Mouse (Mus musculus): ENCODE results near the gene Gm17720. TPM values are rescaled to one million over a fixed set of nuclear protein-coding genes. Genes with fewer than 3 reads are reported as not detected.

Gm17720 gene
- total RNA-seq (2015; ENCODE audit: low replicate concordance) (not detected in 2 replicates), total RNA-seq (2017; ENCODE audit: low replicate concordance) (not detected in 2 replicates)

DNA sequence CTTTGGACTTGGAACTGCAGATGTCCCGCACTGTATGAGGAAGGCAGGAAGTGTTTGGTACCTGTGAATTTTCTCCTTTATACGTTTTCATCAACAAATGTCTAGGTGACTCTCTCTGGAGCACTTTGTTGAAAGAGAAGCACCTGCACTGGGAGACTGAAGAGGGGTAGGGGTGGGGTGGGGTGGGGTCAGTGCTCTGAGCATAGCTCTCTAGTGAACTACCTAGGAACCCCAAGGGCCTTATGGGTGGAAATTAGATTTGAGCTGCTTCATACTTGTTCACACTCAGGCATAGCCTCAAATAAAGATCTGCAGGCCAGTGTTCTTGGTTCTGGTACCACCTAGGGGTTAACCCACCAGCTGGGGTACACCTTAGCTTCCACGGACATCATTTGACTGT, at the start of gene Gm17720:
Gene Gm17720 (minus strand): TSS at position 101 of the 400 bp plus-strand sequence.
- ATAC-seq (replicated peaks; ENCODE audit: low FRiP score, poor library complexity, severe bottlenecking), result no peak

DNA sequence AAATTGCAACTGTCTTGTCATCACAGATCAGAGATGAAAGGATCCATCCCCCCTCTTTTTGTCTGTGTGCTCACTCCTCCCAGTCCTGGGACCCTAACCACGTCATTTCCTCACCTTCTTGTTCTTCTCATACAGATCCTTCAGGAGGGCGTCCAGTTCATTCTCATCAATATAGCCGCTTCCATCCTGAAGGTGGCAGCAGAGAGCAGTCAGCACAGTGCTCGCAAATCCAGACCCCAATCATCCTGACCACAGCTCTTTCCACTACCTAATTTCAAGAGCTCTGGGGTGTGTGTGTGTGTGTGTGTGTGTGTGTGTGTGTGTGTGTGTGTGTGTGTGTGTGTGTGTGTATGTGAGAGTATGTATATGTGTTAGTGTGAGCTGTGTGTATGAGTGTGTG, 43.0 kb upstream of the Gm17720 start:
- no peak for ATAC-seq (replicated peaks; ENCODE audit: low FRiP score, poor library complexity, severe bottlenecking)

DNA sequence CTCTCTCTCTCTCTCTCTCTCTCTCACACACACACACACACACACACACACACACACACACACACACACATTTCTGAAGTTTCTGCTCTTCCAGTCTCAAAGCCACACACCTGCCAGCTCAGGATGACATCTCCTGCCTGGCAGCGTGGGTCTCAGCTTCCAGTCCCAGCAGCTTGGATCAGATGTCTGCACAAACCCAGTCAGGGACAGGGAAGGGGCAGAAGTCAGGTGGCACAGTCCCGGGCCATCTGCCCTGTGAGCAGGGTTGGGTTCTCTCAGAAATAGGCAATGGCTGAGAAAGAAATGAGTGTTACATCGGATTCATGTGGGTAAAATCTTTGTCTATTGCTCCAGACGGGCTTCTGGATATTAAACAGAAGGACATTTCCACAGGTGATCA, 38.2 kb upstream of the Gm17720 start:
- ATAC-seq (replicated peaks; ENCODE audit: low FRiP score, poor library complexity, severe bottlenecking), result no peak

DNA sequence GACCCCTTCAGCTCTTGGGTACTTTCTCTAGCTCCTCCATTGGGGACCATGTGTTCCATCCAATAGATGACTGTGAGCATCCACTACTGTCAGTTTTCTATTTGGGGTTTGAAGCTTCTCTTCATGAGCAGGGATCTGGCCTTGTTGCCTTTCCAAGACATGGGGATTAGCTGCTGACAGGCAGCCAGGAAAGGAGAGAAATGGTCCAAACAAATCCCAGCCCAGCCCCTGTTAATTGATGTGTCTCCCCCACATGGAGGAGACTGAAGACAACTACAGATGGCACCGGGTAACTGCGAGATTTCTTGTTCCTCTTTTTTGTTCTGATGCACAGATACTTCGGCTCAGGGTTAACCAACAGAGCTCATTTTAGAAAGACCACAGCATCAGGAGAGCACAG, 37.6 kb upstream of the Gm17720 start:
- no peak for ATAC-seq (replicated peaks; ENCODE audit: low FRiP score, poor library complexity, severe bottlenecking)

DNA sequence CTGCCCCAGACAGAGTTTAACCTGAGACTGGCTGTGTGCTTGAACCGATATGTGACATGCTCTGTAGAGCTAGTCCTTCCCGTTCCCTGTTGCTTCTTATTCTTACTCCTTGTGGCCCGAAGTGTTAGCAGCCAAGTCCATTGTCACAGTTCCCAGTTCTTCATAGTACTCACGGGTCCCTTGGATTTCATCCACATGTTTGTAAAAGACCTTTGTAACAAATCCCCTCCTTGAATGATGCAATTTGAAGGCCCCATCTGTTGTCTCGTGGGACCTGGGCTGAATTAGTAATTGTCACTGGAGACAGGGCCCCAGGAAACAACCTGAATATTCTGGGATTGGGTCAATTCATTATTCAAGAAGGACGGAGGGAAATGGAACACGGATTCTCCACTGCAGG, 33.0 kb upstream of the Gm17720 start:
- no peak for ATAC-seq (replicated peaks; ENCODE audit: low FRiP score, poor library complexity, severe bottlenecking)

DNA sequence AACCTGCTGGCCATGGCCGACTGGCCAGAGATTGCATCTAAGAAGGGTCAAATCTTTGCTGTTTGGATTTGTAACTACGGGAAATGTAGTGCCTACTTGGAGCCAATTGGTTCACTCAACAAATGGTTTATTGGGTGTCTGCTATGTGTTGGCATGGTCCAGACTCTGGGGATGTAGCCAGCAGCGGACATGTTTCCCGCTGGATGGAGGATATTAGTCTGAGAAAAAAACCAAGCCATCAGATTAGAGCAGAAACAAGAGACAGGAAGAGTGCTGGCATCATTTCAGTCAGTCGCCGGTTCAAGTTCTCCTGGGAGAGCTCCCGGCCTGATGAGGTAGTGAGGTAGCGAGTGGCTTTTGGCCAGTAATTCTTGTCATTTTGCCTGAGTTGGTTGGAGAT, 31.7 kb upstream of the Gm17720 start:
- ATAC-seq (replicated peaks; ENCODE audit: low FRiP score, poor library complexity, severe bottlenecking), result no peak

DNA sequence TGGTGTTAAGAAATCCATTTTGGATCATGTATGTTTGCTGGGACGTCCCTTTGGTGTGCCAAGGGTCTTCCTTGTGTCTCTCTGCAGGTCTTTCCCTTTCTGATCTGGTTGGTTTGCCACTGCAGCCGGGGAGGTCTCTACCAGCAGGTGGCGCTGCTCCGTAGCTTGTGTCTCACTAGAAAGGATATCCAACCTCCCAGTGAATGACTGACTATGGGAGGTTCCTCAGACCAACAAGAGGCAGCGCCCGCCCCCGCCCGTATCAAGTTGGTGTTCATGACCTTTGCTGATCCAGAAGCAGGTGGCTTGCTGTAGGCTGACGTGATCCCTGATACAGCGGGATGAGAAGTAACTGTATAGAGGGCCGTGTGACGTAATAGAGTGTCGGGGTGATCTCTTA, 28.0 kb upstream of the Gm17720 start:
- ATAC-seq (replicated peaks; ENCODE audit: low FRiP score, poor library complexity, severe bottlenecking), result no peak

DNA sequence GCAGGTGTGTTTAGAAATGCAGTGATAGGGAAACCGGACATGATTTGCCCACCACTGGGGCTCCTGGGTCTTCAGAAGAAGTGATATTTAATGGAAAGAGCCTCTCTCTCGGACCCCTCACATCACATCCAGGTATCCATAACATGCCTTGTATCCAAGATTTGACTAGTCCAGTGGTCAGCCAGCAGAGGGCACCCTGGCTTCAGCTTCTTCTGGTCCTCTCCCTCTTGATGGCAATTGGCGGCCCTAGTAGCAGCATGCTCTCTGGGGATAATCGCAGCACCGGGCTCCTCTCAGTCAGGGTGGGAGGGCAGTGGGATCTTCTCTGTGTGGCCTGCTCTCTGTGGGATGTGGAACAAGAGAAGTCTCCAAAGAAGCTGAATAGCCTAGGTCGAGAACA, 17.2 kb upstream of the Gm17720 start:
- ATAC-seq (replicated peaks; ENCODE audit: low FRiP score, poor library complexity, severe bottlenecking), result no peak

DNA sequence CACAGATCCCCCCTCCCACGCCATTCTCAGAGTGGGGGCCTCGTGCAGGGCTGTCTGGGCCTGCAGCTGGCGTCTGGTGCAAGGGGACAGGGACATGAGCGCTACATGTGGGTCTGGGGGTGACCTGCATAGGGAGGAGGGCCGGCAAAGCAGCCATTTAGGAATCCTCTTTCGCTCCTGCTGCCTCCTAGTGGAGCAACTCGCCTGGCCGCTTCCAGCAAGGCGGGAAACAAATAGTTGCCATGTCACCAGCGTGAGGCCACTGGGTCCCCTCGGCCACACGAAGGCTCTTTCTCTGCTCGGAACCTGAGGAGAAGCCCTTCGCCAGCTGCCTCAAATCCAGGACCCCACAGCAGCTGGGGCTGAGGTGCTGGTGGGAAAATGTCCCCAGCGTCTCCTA, 877 bp downstream of the Gm17720 start:
- no peak for ATAC-seq (replicated peaks; ENCODE audit: low FRiP score, poor library complexity, severe bottlenecking)

DNA sequence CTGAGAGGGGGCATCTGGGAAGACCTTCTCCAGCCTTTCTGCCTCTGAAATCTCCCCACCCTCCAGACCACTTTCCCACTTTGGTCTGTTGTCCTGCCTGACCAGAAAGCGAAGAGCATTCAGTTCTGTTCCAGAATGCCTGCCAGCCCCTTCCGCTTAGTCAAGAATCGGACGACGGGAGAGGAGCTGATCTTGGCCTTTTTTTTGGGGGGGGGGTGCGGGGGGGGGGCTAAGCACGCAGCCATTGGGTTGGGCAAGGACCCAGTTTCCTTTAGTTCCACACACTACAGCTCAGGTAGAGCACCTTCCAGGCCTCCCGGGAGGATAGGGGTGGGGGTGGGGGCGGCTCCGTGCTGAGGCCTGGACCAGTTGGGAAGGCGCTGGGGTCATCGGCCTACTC, 1.6 kb downstream of the Gm17720 start, which contains the start of gene Gm21964:
Gene Gm21964 (plus strand): TSS at position 301 of the 400 bp plus-strand sequence.
- no peak for ATAC-seq (replicated peaks; ENCODE audit: low FRiP score, poor library complexity, severe bottlenecking)

DNA sequence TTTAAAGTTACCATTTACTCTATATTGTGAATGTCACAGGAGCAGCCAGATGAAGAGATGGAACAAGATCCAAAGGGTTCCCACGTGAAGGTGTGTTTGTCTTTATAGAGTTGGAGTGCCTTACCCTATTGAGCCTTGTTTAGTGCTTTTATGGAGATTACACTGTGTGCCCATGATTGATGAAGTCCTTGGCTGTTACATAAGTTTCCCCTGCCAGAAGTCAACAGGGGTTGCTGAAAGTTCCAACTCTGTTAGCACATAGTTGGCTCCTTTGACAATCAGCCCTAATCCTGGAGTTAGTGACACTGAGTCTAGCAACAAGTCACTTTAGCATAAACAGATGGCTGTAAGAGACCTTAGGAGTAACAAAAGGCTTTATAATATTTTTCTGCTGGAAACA, 10.7 kb downstream of the Gm17720 start:
- ATAC-seq (replicated peaks; ENCODE audit: low FRiP score, poor library complexity, severe bottlenecking), result no peak

DNA sequence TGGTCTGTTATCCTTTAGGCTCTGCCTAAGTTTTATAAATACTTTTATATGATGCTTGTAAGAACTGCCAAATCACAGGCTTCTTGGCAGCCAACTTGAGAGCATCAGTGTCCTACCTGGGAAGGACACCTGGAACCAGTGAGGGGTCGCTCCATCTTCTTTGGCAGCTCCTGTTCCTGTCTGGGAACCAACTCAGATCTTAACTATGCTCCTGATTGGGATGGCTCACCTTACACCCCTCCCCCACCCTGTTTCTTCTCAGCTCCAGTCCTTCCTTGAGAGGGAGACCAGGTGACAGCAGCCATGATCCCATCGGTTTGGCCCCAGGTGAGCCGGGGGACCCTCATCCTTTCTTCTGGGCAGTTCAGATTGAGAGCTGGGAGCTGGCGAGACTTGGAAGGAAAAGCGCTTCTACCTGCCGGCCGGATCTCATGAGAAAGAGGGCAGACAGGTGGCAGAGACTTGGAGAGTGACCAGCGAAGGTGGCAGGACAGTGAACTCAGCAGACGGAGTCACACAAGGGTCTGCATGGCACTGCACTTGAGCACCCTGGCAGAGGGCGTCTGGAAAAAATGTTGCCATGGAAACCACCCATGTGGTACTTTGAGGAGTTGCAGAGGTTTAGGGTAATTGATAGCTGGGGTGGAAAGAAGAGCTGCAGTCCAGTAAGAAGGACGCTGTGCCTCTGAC, 20.0 kb downstream of the Gm17720 start:
- ATAC-seq (replicated peaks; ENCODE audit: low FRiP score, poor library complexity, severe bottlenecking), result no peak

DNA sequence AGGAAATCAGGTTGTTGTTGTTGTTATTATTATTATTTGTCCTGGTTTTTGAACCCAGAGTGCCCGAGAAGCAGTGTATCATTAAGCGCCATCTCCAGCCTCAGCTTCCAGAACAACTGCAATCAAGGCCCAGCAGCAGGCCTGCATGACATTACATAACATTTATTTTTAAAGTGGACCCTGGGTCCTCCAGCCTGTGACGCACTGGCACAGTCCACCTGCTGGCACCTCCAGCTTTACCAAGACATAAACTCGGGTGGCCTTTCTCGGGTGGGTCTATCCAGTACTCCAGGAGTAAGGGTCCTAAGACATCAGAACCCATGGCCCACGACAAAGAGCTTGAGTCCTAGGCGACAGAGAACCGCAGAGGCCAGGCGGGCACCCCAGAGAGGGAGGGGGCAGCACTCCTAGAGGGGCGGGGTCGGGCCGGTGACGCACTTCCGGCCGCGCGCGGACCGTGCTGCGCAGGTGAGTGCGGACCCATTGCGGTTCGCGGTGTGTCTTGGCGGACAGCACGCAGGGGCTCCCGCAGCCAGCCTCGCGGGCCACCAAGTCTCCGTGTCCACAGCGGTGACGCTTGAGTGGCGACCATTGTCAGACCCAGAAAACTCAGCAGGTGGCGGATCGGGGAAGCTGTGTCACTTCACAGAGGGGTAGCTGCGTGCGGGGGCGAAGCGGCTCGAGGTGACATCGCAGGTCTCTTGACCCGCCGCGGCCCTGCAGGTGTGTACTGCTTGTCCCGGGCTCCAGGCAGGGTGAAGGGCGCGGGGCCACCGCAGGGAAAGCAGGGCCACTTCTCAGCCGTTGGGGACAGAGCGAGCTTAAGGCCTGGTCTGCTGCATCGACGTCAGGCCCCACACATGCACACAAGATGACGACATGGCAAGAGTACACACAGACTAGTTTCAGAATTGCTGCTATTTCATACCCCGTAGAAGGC, 23.0 kb downstream of the Gm17720 start, which contains the start of gene Zfp612:
Gene Zfp612 (plus strand): TSS at position 465 of the 940 bp plus-strand sequence.
- ATAC-seq (replicated peaks; ENCODE audit: low FRiP score, poor library complexity, severe bottlenecking), result no peak

DNA sequence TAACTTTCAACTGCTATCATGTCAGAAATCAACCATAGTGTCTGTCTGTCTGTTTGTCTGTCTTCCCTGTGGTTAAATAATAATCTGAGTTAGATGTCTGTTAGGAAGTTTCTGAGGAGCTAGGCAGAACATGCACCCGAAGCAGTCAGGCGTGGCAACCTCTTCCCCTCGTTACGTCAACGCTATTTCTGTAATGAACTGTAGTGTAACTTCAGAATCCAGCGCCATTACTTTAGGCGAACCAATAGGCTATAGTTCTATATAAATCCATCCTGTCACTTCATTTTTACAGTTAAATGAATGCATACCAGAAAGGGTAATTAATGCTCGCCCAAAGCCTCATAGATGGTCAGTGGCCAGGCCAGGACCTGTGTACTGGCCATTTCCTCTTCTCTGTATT, 28.1 kb downstream of the Gm17720 start:
- no peak for ATAC-seq (replicated peaks; ENCODE audit: low FRiP score, poor library complexity, severe bottlenecking)

DNA sequence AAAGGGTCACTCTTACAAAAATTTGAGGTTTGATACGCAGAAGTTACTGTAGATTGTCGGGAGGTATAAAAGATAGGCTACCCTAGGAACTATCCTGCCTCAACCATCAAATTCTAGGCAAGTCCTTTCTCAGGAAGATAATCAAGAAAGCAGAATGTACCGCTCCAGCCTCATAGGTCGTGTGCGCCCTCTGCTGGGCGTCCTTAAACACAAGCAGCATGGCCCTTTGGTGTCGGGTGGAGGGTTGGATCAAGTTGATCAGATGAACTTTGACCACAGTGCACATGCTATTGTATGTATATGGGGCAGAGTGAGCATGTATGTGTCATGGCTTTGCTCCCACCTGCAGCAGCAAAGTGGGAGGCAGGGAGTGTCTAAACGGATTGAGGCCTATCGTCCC, 31.0 kb downstream of the Gm17720 start:
- 0 out of 2 replicates have a peak, but pooled peaks have one; percentile 46 for ATAC-seq (replicated peaks; ENCODE audit: low FRiP score, poor library complexity, severe bottlenecking)

DNA sequence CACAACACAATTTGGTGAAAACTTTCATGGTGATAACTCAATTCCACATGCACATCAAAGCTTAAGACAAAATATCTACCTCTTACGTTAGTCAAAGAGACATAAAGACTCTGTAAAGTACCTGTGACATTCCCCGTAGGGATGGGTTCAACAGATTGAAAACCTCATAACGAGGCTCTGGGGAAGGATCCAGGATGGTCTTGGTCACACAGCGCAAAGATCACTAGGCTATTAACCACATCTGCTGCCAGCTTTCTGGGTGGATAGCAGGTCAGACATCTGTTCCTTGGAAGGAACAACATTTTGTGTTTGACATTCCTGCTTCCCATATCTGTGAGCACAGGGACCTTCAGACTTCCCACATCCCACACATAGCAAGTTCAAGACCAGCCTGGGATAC, 32.8 kb downstream of the Gm17720 start:
- ATAC-seq (replicated peaks; ENCODE audit: low FRiP score, poor library complexity, severe bottlenecking), result no peak

DNA sequence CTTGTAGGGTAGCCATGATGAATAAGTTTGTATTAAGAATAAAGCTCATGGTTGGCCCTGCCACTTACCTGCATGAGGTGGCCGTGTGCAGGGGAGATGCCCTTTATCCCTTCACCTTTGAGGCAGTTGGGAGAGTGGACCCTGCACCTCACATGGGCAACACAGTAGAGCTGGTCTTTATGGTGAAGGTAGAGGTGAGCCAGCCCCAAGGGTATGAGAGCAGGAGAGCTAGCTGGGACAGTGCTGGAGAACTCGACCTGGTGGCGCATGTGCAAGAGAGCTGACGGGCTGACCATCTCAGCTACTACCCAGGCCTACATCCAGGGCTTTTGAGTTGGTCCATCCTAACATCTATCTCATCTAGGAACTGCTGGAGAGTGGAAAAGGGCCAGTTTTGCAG, 36.9 kb downstream of the Gm17720 start:
- ATAC-seq (replicated peaks; ENCODE audit: low FRiP score, poor library complexity, severe bottlenecking), result no peak

DNA sequence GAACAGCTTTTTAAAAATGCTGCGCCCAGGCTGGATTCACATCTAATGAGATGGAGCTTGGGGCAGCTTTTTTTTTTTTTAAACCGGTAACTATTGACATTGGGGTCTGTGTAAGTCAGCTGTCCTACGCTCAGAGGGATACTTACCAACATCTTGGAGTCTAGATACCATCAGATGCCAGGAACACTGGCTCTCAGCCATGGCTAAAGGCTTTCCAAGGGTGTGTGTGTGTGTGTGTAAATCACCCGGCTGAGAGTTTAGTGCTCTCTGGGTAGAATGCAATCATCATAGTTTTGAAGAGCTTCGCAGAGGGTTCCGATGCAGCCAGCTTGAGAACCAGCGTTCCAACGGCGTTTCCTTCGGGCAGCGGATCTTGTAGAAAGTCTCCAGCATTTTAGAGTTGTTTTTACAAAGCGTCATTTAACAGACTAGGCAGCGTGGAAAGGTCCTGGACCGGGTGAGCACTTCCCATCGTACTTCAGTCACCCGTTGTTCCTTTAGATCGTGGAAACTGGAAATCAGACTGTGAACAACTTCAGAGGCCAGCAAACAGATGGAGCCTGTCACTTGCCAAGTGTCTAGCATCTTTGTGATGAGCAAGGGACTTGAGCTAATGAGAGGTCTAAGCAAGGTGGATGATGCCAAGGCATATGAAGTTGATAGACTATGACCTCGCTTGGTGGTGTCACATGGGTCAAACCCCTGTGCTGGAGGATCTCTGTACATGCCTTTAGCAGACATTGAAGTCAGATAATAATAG, 37.8 kb downstream of the Gm17720 start:
- ATAC-seq (replicated peaks; ENCODE audit: low FRiP score, poor library complexity, severe bottlenecking), result no peak

DNA sequence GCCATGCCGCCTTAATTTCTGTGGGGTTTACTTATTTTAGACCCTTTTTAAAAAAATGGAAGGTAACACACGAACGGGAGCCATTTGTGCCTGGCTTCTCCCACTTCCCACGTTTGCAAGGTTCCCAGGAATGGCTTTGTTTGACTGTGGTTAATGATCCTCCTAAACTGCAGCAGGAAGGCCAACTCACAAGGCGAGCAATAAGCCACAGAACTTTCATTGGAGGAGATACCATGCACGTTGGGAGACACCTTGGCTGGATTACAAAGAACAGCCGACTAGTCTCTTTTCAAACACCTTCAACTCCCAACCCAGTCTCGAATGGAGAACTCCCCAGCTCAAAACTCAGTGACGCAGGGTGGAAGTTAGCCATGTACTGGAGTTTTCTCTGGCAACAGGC, 38.4 kb downstream of the Gm17720 start:
- no peak for ATAC-seq (replicated peaks; ENCODE audit: low FRiP score, poor library complexity, severe bottlenecking)

DNA sequence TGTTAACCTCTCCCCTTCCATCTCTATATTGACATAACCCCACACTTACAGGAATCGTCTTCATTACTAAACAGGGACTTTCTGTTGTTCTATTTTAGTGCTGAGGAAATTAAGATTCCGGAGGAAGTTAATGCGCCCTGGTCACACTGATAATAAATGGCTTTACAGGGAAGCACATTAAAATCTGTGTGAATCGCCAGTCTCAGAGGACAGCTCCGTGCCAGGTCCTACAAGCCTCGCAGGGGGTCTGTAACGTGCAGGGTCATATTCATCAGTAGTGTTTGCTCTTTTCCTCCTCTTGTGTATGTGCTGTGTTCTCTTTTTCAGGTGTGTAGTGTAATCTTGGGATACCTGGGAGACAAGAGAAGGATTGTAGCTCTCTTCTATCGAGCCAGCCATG, 44.3 kb downstream of the Gm17720 start:
- no peak for ATAC-seq (replicated peaks; ENCODE audit: low FRiP score, poor library complexity, severe bottlenecking)

Measured in erythroid progenitor cell, adult 5-6 weeks (primary cell).